8 mouse cellular contexts compared by ENCODE assay signal in genomic region chr4:117887133-117887532, GRCm38 (mm10). TPM values are rescaled to one million over a fixed set of nuclear protein-coding genes. Genes with fewer than 3 reads are reported as not detected.
A peak's percentile ranks its signal among the peaks of the same experiment; 100 is the strongest.
DNase-seq lines count a peak whose midpoint lies in the region; ATAC-seq lines count a peak whose summit lies in the region.

Gene Atp6v0b, minus strand, starts transcription at chr4:117887333.

- no peaks in the 10 kb centered on the region for H3K27me3 ChIP-seq in intestine, embryonic 14.5 days (replicated peaks; ENCODE audit: control insufficient read depth, insufficient read depth, low read length)

- WGBS in intestine, embryonic 14.5 days: 0% methylated on average over 37 of the region's 37 CpGs

- peak within 1 kb of the TSS; percentile 93 for H3K4me2 ChIP-seq in intestine, embryonic 14.5 days (ENCODE audit: low read length)

- H3K4me1 ChIP-seq in intestine, embryonic 14.5 days (replicated peaks; ENCODE audit: control insufficient read depth, insufficient read depth, low read length): peaks cover 21% of the 10 kb centered on the region

- DNase-seq in adrenal gland, adult 18-20 months (ENCODE audit: low spot score in 2 of 2): peak; percentile 93 to 95
- DNase-seq in embryo, embryonic 11 days: peak; percentile 95
- DNase-seq in gastrocnemius, postnatal 25 days: peak; percentile 92
- DNase-seq in intestine, embryonic 14.5 days (ENCODE audit: low spot score): peak; percentile 93
- DNase-seq in left cerebral cortex, postnatal 14 days (ENCODE audit: low spot score in 2 of 2): peak; percentile 96
- peak; percentile 91 for DNase-seq in mesoderm, embryonic 11.5 days (ENCODE audit: low read depth, low spot score)
- peak; percentile 94 to 95 for DNase-seq in right cerebral cortex, postnatal 36 days (ENCODE audit: low spot score in 2 of 2)
- DNase-seq in yolk sac, embryonic 10.5 days (ENCODE audit: low spot score): peak; percentile 93

- intact Hi-C loops in left cerebral cortex, postnatal 14 days (cut with DNase I): no loop called here

- H3K9me3 ChIP-seq in intestine, embryonic 14.5 days (ENCODE audit: control insufficient read depth, low read length): no peaks in the 10 kb centered on the region

- peak; percentile 85 for ATAC-seq in intestine, embryonic 14.5 days (replicated peaks; ENCODE audit: low FRiP score, low TSS enrichment, low read depth)

- H3K27ac ChIP-seq in intestine, embryonic 14.5 days (ENCODE audit: low read depth): 0 out of 2 replicates have a peak within 1 kb of the TSS, but pooled peaks have one; percentile 22

- peak within 1 kb of the TSS; percentile 69 for H3K9ac ChIP-seq in intestine, embryonic 14.5 days (ENCODE audit: low read length)

- H3K36me3 ChIP-seq in intestine, embryonic 14.5 days (ENCODE audit: control insufficient read depth, insufficient read depth, low read length): peaks cover 33% of the 10 kb centered on the region

- H3K4me3 ChIP-seq in intestine, embryonic 14.5 days (ENCODE audit: low read depth, low read length): peak within 1 kb of the TSS; percentile 93

RNA-seq across cellular contexts. Expression of gene Atp6v0b, which starts in this region (rescaled TPM):
- 100 to 1,000 TPM; 222 to 245 TPM for total RNA-seq in adrenal gland, adult 18-20 months (2021)
- total RNA-seq in gastrocnemius, postnatal 25 days (2021): 10 to 100 TPM; 72.1 to 75.9 TPM
- 213 and 219 TPM in 2 replicates for polyA plus RNA-seq in intestine, embryonic 14.5 days (2014; fragmentation: Nextera tagmentation; extraction: Ambion mirVana)
- total RNA-seq in left cerebral cortex, postnatal 14 days (2021): 100 to 1,000 TPM; 486 to 488 TPM

Comparison
In these comparisons a context has a peak if more than half of its experiments do, and no peak if none do; other contexts are left out.
1. Peak in every context shown above with its lines: DNase-seq, ATAC-seq, H3K4me3 ChIP-seq and H3K27ac ChIP-seq.